8 mouse cellular contexts compared by ENCODE assay signal in the genomic region with DNA sequence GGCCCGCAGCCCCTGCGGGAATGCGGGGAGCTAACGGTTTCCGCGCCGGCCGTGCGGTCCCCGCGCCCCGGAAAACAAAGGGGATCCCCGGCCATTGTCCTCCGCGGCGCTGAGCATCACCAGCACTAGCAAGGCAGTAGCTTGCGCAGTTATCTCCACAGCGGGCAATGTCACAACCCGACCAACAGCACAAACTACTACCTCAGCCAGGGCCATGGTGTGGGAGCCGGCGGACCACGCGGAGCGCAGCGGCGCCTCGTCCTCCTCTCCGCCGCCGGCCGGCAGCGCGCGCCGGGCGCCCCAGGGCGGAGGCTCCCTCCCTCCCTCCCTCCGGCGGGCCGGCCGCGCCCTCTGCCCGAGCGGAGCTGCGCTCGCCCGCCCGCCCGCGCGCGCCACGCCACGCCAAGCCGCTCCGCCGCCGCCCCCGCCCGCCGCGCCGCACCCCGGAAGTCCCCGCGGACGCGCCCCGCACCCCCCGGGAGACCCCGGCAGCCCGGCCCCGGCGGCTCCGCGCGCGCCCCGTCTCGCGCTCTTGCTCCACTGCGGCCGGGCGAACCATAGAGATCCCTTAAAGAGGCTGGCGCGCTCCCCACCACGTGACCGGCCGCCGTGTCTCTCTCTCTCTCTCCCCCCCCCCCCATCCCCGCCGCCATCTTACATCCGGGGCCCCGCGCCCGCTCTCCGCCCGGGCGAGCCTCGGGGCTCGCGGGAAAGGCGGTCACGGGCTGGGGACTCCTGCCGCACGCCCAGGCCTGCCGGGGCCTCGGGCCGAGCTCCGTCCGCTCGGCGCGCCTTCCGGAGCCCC.
A peak's percentile ranks its signal among the peaks of the same experiment; 100 is the strongest.
DNase-seq lines count a peak whose midpoint lies in the region; ATAC-seq and TF ChIP-seq lines count a peak whose summit lies in the region.

No protein-coding gene starts in this region.

- H3K4me2 ChIP-seq in forebrain, embryonic 15.5 days (replicated peaks), result peak overlapping the region; percentile 64
- H3K4me2 ChIP-seq in lung, embryonic 15.5 days, result peak overlapping the region; percentile 59

- WGBS in forebrain, embryonic 15.5 days, result 0% methylated on average over 78 of the region's 115 CpGs
- whole genome bisulfite sequencing in lung, embryonic 15.5 days, result under 1% methylated on average over 83 of the region's 115 CpGs

- H3K4me3 ChIP-seq in ES-E14 (ENCODE audit: insufficient read depth in 1 of 2, low read depth in 1 of 2, low read length in 2 of 2, poor library complexity in 1 of 2, severe bottlenecking in 1 of 2), result peak overlapping the region; percentile 76 to 99
- peak overlapping the region; percentile 75 for H3K4me3 ChIP-seq in forebrain, embryonic 15.5 days
- H3K4me3 ChIP-seq in lung, embryonic 15.5 days, result peak overlapping the region; percentile 99

- no peaks in the 10 kb centered on the region for H3K9me3 ChIP-seq in ES-E14 (ENCODE audit: control insufficient read depth, insufficient read depth, low read depth, low read length)
- no peaks in the 10 kb centered on the region for H3K9me3 ChIP-seq in forebrain, embryonic 15.5 days
- H3K9me3 ChIP-seq in lung, embryonic 15.5 days, result no peaks in the 10 kb centered on the region

- H3K36me3 ChIP-seq in ES-E14 (ENCODE audit: control insufficient read depth, insufficient read depth, low read length, poor library complexity, severe bottlenecking), result no peaks in the 10 kb centered on the region
- H3K36me3 ChIP-seq in forebrain, embryonic 15.5 days, result 0 out of 2 replicates have a peak, but pooled peaks cover 3% of the 10 kb centered on the region
- peaks cover 11% of the 10 kb centered on the region for H3K36me3 ChIP-seq in lung, embryonic 15.5 days

- intact Hi-C loops in heart, postnatal 25 days (cut with DNase I), result loop anchor here (1.0 to 5.0 kb wide), 4 partner anchors 25 to 178 kb away; no protein-coding TSS in a partner anchor

- H3K27ac ChIP-seq in ES-E14 (ENCODE audit: insufficient read depth, low read depth, low read length, poor library complexity, severe bottlenecking), result peak overlapping the region; percentile 99
- peak overlapping the region; percentile 99 for H3K27ac ChIP-seq in forebrain, embryonic 15.5 days (replicated peaks)
- H3K27ac ChIP-seq in lung, embryonic 15.5 days, result peak overlapping the region; percentile 100

- peak overlapping the region; percentile 91 for H3K9ac ChIP-seq in ES-E14 (ENCODE audit: insufficient read depth, low read depth, low read length, poor library complexity, severe bottlenecking)
- peak overlapping the region; percentile 91 for H3K9ac ChIP-seq in forebrain, embryonic 15.5 days (replicated peaks)
- peak overlapping the region; percentile 99 for H3K9ac ChIP-seq in lung, embryonic 15.5 days

- in situ Hi-C loops in ES-E14 (cut with MboI; ENCODE audit: low sequenced_read_pairs in 2 of 2, unreplicated experiment in 2 of 2), result no loop called here

- ATAC-seq in forebrain, embryonic 15.5 days (replicated peaks), result peak; percentile 85
- ATAC-seq in lung, embryonic 15.5 days (ENCODE audit: borderline replicate concordance, extremely low read depth, low FRiP score, low TSS enrichment), result peak; percentile 90
- peak; percentile 51 for ATAC-seq in neutrophil, adult 5-6 weeks (ENCODE audit: extremely low read depth, insufficient number of reproducible peaks, low FRiP score, poor library complexity, severe bottlenecking)

- no peaks in the 10 kb centered on the region for H3K27me3 ChIP-seq in forebrain, embryonic 15.5 days
- H3K27me3 ChIP-seq in lung, embryonic 15.5 days, result no peaks in the 10 kb centered on the region

- peaks cover 5 to 9% of the 10 kb centered on the region in 2 experiments for H3K4me1 ChIP-seq in ES-E14 (ENCODE audit: control insufficient read depth in 2 of 2, insufficient read depth in 2 of 2, low read length in 2 of 2, poor library complexity in 1 of 2)
- peaks cover 43% of the 10 kb centered on the region for H3K4me1 ChIP-seq in forebrain, embryonic 15.5 days
- peaks cover 31% of the 10 kb centered on the region for H3K4me1 ChIP-seq in lung, embryonic 15.5 days

- no peak for DNase-seq in ES-E14 (ENCODE audit: low read depth, low spot score)
- DNase-seq in cerebellum, adult 11-12 months, result peak; percentile 85
- DNase-seq in heart, postnatal 25 days (ENCODE audit: low spot score), result peak; percentile 74
- peak; percentile 58 to 75 for DNase-seq in layer of hippocampus, adult 8-10 months (ENCODE audit: low spot score in 2 of 2)
- DNase-seq in testis, postnatal 14 days (ENCODE audit: low spot score), result peak; percentile 87

TF ChIP-seq in ES-E14, 5 proteins besides CTCF, POLR2A, EP300 and RAD21:
- TF ChIP-seq ZC3H11A (IDR thresholded peaks at IDR 0.05; ENCODE audit: borderline replicate concordance, low read depth, low read length), result no peak
- peak; percentile 61; the same call in 1 of the 2 replicates for TF ChIP-seq HCFC1 (IDR thresholded peaks at IDR 0.05; ENCODE audit: borderline replicate concordance, insufficient read depth, low read length)
- TF ChIP-seq ZNF384 (IDR thresholded peaks at IDR 0.05; ENCODE audit: low read depth, low read length), result no peak
